Mouse (Mus musculus) skeletal muscle tissue, adult 2 months (tissue): Measurements from ENCODE around the gene Osbpl5.

Experiments used
- DNase-seq: peaks from one replicate; pipeline ENCODE4 v3.0.0-alpha.2; 2012; ENCODE audit warnings: low read depth, low spot score

Osbpl5 gene

DNA sequence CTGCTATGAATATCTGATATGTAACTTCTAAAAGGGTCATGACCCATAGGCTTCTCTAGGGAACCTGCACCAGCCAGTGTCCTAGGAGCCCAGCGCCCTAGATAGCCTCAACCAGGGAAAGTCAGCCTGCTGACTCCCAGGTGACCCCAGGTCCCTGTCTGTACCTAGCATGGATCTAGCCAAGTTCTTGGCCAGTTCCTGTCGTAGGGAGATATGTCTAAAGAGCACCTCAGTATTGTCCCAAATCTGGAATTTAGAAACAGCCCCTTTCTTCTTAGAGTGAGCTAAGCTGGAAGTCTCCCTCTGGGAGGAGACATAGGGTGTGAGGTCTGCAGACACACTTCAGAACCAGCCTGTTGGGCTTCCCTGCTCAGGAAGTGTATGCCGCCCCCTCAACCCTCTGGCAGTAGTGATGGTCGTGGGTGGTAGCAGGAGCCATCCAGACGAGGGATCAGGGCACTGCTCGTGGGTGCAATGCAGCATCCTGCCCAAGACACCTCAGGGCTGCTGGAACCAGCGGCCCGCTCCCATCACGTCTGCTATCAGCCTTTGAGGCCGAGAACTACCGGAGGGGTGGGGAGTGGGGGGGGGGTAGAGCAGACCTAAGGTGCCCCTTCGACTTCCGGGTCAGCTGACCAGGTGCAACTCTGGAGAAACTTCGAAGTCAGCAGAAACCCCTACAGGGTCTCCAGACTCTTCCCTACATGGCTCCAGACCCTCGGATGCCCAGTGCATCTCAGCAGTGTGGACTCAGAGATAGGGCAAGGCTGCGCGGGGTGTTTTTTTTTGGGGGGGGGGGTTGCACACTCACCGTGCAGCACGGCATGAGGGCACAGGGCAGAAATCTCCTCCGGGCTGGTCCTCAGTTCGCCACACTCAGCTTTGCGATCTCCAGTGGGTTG is at the start of gene Osbpl5:
Osbpl5 (minus strand) TSS at position 861 of the 902 bp plus-strand sequence.
- no peak for DNase-seq

DNA sequence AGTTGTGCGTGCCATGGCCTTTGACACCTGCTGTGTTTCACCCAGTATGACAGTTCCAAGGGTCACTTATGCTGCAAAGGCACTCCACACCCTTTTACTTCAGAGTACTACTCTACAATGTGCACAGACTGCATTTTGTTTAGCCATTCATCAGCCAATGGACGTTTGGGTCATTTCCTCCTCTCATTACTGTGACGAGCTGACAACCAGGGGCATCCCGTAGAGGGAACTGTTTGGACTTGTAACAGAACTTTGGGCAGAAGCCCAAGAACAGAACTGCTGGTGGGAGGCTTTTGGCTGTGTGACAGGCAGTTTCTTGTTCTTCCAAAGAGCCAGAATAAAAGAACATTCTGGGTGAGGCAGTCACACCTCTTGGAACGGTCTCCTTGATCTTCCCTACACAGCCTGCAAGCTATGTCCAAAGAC is 48.4 kb upstream of the Osbpl5 start:
- DNase-seq, result no peak

DNA sequence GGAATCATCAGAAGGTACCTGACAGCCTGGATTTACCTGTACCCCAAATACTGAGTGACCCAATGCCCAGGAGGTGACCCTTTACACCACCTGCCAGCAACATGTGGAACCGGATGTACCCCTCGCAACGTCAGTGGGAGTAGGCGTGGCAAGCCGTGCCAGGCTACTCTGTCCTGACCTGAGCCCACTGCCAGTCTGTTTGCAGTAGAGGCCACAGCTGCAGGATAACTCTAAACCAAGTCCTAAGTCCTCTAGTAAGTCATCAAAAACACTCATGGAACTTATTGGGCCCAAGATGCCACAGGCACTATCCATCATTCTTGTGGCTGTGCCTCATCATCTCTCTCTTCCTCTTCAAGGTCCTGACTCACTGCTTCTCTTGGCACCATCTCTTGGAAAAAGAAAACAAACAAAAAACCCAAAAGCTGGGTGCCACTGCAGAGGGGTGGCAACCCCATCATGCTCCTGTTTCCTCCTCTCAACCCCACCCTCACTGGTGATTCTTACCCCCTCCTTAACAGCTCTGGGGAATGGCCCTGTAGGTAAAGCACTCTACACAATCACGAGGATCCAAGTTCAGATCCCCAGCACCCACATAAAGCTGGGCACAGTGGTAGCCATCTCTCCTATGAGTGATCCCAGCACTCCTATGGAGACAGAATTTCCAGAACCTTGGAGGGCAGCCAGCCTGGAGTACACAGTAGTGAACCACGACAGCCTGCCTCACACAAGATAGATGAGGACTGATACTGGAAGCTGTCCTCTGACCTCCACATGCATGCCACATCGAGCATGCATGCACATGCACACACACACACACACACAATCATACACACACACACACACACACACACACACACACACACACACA is 44.6 kb upstream of the Osbpl5 start:
- DNase-seq, result no peak

DNA sequence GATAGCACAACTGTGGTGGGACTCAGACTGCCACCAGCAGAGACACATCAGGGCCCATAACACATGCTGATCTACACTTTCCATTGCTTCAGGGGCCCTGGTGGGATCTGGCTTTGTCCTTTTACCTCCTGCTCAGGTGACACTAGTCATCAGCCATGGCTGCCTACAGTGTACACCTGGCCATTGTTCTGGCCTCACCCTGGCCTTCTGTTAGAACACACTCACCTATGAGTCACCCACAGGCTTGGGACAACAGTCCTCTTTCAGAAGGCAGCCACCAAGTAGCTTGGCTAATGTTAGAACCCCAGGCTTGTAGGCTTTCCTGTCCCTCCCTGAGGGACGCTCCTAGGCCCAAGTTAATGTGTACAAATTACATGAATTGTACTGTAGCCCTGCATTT is 44.0 kb upstream of the Osbpl5 start:
- no peak for DNase-seq

DNA sequence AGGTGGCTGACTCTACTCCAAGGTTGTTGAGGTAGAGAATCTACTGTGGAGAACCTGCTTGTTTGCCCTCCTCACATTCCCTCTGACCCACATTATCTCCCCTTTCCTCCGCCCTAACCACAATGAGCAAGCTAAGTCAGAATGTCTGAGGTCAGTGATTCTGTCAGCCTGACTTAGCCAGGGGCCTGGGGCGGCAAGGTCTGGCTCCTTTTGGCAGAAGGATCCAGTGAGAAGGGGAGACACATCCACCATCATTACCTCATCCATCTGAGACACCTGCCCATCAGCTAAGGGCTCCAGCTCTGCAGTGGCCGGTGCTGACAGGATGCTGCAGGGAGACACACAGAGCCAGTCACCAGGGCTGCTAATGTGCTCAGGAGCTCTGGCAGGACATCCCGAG is 42.0 kb upstream of the Osbpl5 start:
- no peak for DNase-seq

DNA sequence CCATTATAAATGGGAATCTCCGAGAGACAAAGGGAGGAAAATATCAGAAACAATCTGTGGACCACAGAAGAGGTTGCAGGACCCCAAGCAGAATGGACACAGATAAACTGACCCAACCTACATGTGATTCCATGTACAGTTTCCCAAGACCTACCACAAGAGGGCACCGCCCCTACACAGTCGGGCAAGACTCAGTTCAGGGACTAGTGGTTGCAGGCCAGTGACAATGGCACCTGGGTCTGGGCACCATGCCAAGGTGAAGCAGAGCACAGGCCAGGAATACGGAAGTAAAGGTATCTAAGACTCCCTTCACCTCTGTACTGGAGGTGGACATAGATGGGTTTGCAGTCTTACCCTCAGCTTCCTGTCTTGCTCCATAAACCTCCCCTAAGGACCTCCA is 36.3 kb upstream of the Osbpl5 start:
- no peak for DNase-seq

DNA sequence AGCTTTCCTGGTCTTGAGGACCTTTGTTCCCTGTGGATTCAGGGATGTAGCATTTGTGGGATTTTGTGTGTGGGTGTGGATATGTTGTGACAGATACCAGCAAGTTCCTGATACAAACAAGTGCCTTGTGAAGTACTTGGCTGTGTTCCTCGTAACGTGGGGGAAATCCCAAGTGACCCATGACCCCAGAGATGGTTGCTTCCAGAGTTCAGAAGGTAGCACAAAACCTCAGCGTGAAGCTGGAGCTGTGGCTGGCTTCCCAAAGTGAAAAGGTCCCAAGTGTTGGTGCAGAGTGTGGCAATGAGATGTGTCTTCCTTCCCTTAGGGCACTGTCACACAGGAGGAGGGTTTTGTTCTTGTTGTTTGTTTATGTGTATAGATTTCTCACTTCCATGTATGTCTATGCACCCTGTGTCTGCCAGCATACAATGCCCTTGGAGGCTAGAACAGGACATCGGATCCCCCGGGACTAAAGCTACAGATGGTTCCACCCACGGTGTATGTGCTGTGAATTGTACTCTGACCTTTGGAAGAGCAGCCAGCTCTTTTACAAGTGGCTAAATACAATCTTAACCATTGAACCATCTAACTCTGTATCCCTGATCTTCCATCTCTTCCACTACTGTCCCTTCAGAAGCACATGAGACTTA is 35.7 kb upstream of the Osbpl5 start:
- DNase-seq, result no peak

DNA sequence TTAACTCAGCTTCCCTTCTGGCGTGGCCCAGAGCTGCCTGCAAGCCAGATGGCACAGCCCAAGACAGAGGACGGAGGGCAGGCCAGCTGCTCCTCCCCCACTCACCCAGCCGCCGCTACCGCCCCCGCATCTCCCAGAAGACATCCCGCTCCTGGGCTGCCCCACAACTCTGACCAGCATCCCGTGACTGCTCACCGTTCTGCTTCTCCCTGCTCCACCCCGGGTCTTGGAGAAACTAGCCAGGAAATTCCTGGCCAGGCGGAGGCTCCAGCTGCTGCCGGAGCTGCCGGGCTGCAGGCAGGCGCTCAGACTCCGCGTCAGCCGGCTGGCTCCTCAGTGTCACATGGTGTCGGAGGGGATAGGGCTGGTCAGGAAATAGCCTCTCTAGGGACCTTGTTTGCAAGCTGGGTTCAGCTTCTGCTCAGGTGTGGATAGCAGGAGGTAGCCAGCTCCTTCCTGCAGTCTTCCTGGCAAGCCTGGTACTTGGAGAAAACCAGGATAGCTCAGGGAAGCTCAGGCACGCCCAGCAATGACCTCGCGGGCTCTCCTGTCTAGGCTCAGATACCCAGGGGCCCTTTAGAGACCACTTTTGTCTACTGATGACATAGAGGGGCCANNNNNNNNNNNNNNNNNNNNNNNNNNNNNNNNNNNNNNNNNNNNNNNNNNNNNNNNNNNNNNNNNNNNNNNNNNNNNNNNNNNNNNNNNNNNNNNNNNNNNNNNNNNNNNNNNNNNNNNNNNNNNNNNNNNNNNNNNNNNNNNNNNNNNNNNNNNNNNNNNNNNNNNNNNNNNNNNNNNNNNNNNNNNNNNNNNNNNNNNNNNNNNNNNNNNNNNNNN is 27.4 kb upstream of the Osbpl5 start, which contains the start of gene Mrgpre:
Mrgpre (minus strand) TSS at position 505 of the 834 bp plus-strand sequence.
- DNase-seq, result peak; percentile 80

DNA sequence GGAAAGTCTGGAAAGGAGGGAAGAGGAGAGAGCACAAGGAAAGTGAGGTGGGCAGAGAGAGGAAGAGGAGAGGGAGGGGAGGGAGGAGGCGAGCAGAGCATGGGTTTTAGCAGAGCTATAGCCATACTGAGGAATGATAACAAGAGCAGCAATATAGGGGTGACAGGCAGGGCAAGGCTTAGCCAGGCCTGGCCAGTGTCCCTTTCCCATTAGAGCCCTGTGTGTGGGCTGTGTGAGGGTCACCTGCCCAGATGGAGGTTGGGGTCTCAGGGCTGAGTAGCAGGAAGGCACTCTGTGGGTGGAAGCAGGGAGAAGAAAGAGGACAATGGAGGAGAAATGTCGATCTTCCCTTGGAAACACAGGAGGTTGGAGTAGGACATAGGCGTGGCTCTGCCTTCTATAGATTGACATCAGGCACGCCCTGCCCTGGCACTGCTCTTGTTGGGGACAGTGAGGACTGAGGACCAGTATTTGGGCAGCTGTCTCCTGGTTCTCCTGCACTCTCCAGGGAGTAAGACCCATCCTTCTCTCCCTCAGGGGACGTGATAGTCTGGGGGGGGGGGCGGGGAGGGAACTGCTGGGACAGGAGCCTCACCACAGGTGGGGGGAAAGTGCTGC is 26.7 kb upstream of the Osbpl5 start:
- DNase-seq, result no peak

DNA sequence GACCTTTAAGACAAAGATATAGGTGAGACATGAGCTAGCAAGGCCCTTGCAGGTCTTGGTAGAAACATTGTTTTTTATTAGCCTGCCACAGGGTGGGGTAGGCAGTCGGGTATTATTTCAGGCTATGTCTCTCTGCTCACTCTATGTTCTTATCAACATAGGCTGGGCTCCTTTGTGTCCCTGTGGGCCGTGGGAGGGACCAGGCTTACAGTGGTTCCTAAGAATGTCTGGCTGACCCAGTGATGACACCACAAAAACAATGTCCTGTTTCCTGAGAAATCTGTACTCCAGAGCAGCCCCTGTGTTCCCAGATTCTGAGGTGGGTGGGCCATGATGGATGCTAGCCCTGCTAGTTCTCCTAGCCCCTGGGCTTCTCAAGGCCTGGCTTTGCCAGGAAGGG is 20.6 kb upstream of the Osbpl5 start:
- no peak for DNase-seq

DNA sequence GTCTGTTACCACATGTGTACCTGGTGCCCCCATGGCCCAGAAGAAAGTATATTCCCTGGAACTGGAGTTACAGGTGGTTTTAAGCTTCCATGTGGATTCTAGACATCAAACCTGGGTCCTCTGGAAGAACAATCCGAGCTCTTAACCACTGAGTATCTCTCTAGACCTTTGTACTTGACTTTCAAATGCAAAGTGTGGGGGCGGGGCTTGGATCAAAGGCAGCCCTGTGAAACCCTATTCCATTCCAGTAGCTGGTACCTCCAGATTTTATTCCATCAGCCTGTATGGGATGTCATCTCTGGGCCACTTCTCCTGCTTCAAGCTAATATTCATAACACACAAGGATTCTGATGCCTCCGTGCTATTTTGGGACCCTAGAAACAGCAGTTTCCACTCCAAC is 19.4 kb upstream of the Osbpl5 start:
- no peak for DNase-seq

DNA sequence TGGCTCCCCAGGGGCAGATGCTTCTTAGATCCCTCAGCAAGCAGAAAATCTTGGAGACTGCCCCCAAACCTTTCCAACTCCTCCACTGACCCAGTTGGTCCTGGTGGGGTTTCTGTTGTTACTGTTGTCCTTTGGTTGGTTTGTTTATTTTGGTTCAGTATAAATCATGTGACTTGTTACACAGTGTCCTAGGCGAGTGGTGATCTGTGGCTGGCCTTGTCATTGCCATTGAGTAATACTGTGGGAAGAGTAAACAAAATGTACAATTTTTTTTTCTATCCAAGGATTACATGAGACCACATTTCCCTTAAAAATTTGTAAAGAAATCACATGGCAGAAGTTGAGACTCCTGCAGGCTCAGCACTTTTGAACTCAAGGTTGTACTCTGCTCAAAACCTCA is 12.7 kb upstream of the Osbpl5 start:
- DNase-seq, result no peak

DNA sequence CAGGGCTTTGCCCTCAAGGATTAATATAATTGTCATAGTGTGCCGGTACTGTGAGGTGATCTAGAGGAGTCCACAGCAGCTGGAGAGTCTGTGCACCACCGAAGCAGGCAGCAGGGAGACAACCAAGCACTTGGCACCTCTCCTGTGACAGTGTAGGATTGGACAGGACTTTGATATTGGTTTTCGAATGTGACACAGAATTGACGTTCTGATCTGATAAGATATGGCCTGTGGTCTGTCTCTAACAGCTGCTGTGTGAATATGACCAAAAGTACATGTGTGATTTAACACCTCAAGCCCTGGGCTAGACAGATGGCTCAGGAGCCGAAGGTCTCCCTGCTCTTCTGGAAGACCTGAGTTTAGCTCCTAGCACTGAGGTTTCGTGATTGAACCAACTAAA is 11.5 kb upstream of the Osbpl5 start:
- DNase-seq, result no peak

DNA sequence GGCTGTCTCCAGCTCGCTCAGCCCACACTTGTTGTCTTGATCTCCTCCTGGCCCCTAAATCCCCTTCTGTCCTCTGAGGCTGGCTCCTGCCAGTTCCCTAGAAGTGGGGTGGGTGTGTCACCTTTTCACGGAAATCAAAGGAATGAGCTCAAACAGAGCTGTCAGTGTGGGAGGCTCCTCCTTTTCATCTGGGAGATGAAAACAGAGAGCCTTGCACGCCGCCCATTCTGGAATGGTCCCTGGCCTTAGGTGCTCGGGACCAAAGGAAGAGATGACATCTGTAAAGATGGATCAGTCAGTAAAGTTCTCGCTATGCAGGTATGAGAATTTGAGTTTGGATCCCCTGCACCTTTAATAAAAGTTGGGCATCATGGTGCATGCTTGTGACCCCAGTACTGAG is 10.1 kb upstream of the Osbpl5 start, which contains the start of gene Mrgprg:
Mrgprg (minus strand) TSS at position 101 of the 400 bp plus-strand sequence.
- DNase-seq, result no peak

DNA sequence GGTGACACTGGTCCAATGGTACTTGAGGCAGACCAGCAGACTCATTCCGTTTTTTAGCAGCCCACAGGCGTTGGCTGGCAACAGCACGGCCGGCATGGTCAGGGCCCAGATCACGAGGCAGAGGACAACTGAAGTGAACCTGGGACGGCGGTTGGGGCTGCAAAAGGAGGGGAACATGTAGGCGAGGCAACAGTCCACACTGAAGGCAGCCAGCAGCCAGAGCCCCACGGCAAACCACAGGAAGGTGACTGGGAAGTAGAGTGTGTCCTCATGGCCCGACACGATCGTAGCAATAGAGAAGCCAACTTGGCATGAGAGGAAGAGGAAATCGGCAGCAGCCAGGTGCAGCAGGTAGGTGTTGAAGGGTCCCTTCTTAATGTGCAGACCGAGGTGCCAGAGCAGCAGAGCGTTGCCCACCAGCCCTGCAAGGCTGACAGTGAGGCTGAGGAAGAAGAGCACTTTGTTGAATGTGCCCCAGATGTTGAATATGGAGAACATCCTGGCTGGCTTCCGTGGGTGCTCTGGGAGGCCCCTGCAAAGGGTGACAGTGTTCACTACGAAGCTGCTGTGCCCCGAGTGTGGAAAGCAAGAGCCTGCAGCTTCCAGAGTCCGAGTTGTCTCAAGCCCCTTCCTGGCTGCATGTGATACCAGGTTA is 8.2 kb upstream of the Osbpl5 start:
- no peak for DNase-seq

DNA sequence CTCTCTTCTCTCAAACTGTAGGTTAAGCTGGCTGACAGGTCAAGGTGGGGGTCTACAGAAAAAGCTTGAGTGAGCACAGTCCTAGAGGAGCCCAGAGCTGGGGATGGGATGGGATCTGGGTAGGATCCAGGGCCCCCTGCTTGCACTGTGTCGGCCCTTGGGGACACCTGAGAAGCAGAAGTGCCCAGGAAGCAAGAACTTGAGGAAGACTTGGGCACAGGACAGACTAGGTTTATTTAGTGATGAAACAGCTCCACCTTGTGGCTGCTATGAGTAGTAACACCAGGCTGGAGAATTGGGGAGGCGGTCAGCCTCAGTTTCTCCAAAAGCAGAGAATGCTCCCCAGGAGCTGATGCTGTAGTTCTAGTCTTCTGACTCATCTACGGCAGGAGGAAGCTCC is 7.0 kb upstream of the Osbpl5 start:
- DNase-seq, result peak; percentile 47

DNA sequence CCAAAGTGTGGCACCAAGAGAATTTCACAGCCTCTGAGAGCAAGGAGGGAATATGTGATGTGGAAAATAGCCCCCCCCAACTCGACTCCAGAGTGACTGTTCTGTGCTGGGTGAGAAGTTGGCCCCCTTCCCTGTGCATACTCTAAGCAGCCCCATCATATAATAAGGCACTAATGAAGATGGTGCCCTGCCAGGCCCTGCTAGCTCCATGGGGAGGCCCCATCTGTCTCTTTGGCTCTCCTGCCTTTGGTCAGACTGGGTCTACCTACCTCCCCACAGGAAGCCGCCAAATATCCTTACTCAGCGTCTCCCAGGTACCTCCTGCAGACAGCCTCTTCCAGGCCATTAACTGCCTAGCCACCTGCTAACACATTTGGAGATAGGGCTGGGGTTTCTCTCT is 2.2 kb upstream of the Osbpl5 start:
- no peak for DNase-seq

DNA sequence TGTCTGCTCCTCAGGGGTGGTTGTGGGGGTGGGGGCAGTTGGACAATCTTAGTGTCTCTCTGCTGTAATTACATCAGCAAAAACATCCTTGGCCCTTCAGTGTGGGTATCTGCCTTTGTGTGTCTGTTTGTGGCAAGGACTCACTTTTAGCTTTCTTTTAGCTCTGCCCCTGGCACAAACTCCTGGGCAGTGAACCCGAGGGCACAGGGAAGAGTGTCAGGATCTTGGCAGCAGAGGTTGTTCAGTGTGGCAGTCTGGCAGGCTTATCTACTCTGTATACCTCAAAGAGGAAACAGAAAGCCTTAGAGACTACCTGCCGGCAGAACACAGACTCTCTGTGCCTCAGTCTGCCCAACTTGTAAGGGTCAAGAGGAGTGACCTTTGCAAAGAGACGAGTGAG is 911 bp upstream of the Osbpl5 start:
- DNase-seq, result no peak

DNA sequence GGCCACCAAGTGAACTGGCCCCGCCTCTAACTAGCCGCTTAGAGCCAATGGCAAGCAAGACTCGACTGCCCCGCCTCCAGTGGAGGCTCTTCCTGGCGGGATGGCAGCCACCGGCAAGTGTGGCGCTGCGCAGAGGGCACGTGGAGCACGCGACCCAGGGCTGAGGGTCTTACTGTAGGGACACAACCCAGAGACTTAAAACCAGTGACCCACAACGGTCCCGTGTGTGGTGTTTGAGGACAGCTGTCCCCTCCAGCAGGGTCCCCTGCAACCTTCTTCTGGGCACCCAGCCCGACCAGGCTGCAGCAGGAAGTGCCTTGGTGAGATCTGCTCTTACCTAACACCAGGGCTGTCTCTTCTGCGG is 224 bp upstream of the Osbpl5 start:
- peak; percentile 70 for DNase-seq
